Mouse (Mus musculus) T-helper 2 cell (primary cell): Measurements from ENCODE around the gene Uqcrq.
"Not testable (repeated sequence)": the region's sequence is repeated elsewhere in the genome, so short reads cannot be mapped to it uniquely, and the experiment has no call there.

Experiments used
- in situ Hi-C: fragments of 300-600 bp; cut with MboI, MseI; formaldehyde crosslinking; loops from one replicate; pipeline ENCODE4 v1.15.1; 2025; ENCODE audit warnings: high pct_unique_total_duplicates

The Uqcrq gene

DNA sequence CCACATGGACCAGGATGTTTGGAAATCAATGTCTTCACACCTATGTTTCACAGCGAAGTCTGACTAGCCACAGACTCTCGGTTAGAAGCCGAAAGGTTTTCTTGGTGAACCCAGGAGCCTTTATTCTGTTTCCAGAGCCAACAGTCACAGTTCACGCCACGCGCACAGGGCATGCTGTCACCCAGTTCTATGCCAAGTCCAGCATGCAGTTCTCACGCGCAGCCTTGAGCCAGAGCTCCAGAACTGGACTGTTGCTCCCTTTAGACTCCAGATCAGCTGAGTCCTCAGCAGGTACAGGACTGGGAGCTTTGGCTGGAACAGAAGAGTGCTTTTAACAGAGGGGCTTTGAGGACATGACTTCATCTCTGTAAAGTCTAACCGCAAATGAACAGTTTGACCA, 21.8 kb upstream of the Uqcrq start:
- in situ Hi-C loops, result no loop called here

DNA sequence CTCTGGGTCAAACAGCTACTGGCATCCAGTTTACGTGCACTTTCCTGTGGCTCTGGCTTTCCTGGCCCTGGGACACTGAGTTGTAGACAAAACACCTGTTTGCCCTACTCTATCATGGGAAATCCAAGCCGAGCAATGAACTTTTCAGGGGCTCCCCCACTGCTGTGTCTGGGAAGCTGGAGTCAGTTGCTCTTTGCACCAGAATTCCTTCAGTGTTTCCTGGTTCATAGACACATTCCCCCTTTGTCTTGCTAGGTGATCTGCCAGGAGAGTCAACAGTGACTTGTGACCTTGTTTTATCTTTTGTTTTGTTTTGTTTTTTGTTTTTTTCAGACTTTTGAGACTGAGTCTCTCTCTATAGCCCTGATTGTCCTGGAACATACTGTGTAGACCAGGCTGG, 20.7 kb upstream of the Uqcrq start:
- in situ Hi-C loops, result no loop called here

DNA sequence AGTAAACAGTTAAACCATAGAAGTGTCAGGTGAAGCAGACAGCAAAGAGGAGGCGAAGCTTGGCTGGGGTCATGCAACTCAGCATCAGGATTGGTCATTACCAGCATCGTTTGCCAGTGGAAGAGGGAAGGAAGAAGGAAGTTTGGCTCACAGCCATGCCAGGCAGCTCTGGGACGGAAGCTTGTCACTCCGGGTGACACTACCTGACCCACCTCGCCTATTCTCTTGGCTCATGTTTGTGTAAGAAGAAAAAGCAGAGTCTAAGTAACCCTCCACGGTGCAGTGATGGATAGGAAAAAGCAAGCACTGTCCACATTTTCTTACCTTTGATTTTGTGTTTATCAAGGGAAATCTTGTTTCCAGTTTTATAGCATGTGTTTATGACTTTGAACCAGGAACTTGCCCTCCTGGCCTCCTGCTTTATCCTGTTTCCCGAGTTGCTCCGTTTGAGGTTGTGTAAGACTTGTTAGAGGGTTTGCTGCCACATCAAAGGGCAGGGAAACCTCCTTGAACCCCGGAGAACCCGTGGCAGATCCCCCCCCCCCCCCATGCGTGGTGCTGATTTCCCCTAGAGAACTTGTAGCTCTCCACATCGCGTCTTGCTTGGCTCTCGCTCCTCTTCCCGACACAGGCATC, 19.6 kb upstream of the Uqcrq start:
- in situ Hi-C loops, result no loop called here

DNA sequence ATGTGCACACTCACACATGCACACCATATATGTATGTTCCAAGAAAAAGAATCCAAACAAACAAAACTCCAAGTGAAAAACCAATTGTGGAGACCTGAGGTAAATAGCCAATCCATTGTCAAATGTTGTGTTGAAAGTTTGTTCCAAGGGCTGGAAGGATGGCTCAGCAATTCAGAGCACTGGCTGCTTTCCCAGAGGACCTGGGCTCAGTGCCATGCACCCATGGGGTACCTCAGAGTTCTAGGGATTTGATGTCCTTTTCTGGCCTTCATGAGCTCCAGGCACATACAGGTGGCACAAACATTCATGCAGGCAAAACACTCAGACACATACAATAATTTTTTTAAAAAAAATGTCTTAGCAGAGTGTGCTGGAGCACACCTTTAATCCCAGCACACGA, 17.9 kb upstream of the Uqcrq start:
- in situ Hi-C loops, result no loop called here

DNA sequence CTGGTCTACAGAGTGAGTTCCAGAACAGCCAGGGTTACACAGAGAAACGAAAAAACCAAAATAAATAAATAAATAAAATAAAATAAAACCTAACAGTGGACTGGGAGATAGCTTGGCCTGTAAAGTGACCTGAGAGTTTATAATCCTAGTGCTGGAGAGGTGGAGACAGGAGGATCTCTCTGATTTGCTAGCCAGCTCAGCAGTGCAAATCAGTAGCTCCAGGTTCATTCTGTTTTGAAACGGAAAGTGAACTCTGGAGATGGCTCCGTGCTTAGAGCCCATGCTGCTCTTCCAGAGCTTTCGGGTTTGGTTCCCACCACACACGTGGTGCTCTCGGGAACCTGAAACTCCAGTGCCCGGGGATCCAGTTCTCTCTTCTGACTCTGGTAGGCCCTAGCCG, 17.4 kb upstream of the Uqcrq start:
- in situ Hi-C loops, result no loop called here

DNA sequence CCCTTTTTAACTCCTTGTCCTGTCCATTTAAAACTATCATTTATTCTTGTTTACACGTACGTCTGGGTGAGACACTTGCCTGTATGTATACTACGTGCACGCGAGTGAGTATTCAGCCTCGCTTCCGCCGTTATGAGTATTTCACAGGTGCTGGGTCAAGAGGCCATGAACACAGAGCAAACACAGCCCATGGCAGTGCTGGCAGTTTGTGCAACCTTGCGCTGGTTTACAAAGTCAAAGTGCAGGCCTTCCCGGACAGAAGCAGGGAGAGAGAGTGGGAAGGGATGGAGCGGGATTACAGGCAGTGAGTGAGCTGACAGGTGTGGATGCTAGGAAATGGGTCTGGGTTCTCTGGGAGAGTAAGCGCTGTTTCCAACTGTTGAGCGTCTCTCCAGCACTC, 15.6 kb upstream of the Uqcrq start:
- in situ Hi-C loops, result no loop called here

DNA sequence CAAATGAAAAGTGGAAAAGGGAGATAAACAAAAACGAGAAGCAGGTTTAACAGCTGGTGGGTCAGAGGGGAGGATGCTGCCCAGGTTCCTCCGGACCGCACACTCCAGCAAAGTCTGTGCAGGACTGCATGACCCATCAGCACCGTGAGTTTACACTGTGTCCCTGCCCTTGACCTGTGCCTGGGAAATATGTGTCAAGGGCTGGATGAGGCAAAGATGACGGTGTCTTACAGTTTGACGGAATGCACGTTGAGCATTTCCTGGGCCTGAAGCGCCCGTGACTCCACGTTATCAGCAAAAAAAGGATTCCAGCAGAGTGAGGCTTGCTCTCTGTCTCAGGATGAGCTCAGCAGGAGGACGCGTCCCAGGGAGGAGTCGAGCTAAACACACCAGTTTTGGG, 14.9 kb upstream of the Uqcrq start:
- in situ Hi-C loops, result no loop called here

DNA sequence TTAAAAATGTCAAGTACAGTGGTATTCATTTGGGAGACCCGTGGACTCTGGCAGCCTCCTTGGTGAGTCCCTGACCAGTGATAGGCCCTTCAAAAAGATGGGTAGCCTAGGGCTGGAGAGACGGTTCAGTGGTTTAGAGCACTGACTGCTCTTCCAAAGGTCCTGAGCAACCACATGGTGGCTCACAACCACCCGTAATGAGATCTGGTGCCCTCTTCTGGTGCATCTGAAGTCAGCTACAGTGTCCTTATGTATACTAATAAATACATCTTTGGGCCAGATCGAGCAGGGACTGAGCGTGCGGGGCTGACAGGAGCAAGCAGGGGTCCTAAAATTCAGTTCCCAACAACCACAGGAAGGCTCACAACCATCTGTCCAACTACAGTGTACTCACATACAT, 13.2 kb upstream of the Uqcrq start:
- in situ Hi-C loops, result no loop called here

DNA sequence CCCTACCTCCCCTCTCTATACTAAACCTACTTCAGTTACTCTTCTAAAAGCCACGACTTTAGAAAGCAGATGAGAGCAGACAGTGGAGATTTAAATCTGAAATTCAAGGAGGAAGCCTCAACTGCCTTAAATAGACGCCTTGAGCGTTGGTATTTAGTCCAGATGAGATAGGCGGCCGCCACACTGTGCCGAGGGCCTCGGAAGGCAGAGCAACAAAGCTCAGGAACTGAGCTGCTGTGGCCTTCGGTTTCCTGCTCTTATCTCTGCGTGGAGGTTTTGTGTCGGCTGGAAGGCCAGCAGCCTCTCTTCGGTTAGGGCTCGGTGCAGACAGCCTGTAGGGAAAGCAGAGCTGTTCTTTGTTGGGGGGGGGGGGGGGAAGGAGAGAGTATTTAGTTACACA, 11.3 kb upstream of the Uqcrq start:
- in situ Hi-C loops, result no loop called here

DNA sequence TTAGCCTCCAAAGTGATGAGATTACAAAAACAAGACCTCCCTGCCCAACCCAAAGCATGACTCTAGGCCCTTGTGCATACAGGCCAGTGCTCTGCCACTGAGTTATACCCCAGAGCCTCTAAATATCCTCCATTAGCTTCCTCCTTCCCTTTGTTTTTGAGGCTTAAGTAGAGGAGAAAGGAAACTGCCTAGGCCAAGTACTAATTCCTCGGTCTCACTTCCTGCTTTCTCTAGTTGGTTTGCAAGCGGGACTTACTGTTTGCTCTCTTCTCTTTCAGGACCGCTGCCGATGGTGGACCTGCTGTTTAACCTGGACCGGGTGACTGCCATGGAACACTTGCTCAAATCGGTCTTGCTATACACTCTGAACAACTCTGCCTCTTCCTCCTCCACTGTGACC, 5.7 kb upstream of the Uqcrq start:
- in situ Hi-C loops, result no loop called here

DNA sequence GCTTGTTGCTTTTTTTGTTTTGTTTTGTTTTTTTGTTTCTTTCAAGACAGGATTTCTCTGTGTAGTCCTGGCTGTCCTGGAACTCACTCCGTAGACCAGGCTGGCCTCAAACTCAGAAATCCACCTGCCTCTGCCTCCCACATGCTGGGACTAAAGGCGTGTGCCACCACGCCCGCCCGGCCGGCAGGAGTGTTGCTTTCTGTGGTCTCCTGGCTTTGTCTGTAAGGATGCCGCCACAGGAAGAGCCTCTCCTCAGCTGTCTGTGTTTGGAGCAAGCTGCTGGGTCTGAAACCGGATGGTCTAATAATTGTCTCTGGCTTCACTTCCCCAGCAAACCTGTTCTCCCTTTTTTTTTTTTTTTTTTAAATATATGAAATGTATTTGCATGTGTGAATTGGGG, 4.9 kb upstream of the Uqcrq start:
- in situ Hi-C loops, result no loop called here

DNA sequence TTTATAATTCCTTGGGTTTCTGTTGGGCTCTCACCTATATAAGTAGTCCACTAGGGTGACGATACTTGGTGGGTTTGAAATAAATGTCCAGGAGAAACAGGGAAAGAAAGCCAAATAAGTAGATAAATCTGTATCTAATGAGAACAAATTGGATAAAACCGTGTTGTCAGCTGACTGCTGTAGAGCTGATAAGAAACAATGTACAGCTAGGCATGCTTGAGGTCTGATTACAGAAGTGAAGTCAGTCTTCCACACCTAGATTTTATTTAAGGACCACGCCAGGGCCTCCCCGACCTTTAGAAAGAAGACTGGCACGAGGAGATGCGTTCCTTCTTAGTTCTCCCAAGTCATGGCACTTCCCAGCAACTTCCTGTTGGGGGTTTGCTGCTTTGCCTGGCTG, 2.4 kb upstream of the Uqcrq start:
- in situ Hi-C loops, result no loop called here

DNA sequence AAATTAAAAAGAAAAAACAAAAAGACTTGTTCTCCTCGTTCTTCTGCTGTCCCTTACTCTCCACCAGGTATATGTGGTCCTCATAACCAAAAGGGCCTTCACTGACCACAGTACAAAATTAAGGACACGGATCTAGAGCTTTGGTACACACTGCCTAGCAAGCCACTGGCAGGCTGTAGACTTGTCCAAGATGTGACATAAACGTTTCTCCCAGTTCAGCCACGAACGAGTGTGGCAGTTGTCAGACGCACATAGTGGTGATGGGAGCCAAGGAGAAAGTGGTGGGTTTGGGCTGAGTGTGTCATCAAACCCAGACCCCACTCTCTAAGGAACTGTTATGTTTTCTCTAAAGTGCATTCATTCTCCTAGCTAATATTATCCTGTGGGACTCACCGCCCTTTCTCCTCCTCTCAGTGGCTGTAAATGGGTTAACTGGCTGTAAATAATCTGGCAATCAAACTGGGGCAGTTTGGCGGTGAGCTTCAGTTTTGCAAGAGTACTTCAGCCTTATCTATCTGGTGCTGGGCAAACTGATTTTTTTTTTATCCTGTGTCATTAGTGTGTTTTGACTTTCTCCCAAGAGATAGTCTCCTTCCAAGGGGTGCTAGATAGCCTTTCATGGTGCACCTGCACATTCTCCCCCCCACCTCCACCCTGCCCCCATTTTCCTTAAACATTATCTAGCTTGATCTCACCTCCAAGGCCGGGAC, 871 bp upstream of the Uqcrq start:
- in situ Hi-C loops, result no loop called here

DNA sequence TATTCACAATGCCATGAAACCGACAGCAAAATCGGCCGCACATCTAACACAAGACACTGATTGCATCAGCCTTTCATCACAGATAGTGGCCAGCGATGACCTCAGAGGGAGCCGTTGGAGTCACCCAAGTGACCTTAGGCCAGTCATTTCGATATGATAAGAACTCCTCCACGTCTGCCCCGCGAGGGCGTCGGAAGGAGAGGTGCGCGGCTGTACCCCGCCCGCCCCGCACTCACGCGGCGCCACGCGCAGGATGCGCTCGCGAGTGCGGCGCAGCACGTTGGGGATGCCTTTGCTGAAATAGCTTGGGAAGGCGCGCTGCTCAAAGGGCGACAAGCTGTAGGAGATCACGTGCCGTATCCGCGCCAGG, 346 bp downstream of the Uqcrq start:
- in situ Hi-C loops, result no loop called here

DNA sequence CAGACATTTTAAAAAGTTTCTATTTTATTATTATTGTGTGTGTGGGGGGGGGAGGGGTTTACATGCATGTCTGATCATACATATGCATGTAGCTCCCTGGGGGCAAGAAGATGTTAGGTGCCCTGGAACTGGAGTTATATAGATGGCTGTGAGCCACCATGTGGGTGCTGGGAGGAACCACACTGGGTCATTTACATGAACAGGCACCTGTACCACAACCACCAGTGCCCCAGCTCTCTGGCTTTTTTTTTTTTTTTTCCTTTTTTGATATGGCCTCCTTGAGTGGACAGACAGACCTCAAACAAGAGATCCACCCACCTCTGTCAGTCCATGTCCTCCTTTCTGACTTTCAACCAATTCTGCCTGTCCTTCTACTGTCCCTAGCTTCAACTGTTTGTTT, 1.4 kb downstream of the Uqcrq start:
- in situ Hi-C loops, result no loop called here

DNA sequence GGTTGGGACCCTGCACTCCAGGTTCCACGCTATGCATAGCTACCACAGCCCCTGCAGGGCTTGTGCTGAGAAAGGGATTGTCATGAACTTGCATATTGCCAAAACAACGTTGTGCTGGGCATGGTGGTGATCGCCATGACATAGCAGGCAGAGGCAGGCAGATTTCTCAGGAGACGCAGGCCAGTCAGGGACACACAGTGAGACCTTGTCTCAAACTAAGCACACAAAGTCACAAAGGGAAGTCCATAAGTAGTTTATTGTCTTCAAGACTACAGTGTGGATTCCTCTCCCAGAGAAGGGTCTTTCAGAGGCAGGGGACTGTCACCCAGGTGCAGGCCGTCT, 1.9 kb downstream of the Uqcrq start:
- in situ Hi-C loops, result no loop called here

DNA sequence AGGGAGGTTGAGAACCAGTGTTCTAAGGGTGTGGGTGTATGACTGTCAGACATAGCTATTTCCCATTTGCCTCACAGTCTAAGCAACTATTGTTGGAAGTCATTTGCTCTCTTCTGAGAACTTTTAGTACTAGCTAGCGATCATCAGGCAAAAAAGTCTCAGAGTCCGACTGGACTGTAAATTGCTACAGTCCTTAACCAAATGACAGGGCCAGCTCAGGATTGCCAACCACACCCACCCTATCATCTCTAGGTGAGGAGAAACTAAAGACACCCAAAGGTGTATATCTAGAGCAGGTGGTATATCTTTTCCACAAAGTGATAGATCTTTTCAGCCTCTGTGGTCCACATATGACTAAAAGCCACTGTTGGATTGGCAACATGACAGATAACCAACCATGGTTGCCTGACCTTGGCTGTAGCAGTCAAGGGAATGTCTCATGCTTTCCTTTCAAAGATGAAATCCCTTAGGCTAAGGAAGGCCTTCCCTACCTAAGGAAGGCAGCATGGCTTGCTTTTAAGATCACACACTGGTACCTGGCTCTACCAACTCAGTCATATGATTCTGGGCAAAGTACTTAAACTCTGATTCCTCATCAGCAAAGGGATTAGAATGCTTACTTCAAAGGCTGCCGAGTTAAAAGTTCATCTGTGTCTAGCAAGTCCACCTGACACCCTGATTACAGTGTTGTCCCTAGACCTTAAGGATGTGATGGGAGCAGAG, 2.5 kb downstream of the Uqcrq start:
- in situ Hi-C loops, result no loop called here

DNA sequence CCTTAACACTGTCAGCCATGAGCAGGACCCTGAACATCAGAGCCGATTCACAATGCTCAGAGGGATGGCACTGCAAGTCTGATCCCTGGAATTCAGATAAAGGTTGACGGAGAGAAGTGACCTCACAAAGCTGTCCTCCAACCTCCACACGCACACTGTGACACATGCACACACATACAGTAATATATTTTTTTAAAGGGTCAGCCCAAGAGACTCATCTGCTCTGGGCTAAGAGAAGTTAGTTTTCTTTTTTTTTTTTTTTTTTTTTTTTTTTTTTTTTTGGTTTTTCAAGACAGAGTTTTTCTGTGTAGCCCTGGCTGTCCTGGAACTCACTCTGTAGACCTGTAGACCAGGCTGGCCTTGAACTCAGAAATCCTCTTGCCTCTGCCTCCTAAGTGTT, 3.7 kb downstream of the Uqcrq start:
- in situ Hi-C loops, result not testable (repeated sequence)

DNA sequence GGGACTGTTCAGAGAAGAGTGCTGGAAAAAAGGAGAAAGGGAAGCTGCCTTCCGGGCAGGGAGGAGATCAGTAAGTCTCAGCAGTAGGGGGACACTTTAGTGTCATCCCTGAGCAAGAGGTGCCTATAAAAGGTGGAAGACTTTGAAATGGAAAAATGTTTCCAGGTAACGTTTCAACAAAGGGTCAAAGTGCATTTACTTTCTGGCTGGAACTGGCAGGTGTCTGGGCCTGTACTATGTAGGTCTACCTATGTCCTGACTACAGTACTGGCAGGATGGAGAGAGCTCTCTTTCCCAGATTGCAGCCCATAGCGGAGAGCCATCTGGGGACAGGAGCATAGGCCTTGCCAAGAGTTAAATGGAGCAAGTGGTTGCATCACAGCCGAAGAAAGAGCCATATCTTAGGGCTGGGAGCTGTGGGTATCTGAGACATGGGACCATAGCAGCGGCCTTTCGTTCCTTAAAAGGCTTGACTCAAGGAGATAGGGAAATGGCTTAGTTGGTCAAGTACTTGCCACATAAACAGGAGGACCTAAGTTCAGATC, 4.8 kb downstream of the Uqcrq start:
- in situ Hi-C loops, result no loop called here

DNA sequence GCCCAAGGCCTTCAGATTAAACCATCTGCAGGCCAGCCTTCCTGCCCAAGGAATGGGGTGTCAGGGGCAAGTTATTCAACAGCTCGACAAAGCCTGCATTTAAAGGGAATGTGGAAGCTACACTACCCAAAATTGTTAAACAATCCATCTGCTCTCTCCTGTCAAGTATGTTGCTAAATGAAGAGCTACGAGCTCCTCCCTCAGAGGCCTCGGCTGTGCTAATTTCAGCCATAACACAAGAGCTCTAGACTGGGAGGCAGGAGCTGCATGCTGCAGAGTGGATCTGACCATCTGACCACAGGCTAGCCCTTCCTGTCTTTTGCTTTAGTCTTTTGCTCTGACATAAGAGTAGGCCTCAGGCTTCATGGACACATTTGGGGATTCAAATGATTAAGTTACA, 5.4 kb downstream of the Uqcrq start:
- in situ Hi-C loops, result no loop called here

DNA sequence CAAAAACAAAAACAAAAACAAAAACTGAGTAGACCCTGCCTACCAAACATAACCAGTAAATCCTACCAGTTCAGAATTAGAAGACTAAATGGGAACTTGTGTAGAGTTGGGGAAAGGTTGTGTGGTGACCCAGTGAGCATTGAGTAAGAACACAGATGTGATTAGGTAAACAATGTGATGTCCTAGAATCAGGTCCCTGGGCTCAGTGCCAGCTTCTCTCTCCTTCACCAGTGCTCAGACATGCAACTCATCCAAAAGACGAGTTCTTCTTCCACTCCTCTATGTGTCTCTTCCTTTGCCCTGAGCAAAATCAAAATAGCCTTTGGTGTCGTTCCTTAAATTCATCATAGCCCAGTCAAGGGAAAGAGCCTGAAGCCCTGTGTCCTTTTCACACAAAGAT, 5.8 kb downstream of the Uqcrq start:
- in situ Hi-C loops, result no loop called here

DNA sequence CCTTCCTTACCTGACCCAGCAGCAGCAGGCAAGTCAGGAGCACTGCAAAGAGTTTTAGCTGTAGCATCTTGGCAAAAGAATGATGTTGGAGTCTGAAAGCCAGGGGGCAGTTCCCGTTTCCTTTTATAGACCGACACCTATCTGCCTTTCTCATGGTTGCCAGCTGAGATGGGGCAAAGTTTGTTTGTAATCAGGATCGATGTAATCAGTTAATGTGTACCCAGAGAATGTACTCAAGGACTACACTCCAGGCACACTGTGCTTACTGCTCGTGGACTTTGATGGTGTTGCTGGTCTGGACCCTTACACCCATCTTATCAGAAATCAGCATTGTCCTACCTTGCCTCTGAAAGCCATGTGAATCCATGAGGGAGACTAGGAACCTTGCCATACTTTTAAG, 7.6 kb downstream of the Uqcrq start, which contains the start of gene Leap2:
Leap2 (minus strand) TSS at position 135 of the 400 bp plus-strand sequence.
- in situ Hi-C loops, result no loop called here

DNA sequence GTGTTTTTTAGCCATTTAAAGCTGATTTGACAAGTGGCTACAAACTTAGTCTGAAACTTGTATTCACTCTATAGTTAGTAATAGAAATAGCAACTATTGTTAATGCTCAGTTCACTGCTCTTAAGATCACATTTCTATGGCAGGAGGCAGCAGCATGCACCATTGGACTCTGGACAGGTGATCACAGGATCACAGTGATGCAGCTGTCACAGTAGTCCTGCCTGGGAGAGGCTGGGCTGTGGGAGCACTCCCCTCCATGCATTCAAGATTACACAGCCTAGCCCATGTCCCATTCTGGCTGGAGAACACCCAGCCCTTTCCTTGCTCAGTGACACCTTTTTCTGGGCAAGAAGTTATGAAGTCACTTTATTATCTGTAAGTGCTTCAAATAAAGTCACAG, 12.6 kb downstream of the Uqcrq start:
- in situ Hi-C loops, result no loop called here
